Mouse (Mus musculus) kidney, adult 2 months (tissue): ENCODE measurements at regions not wholly inside any gene's neighbourhood (a gene's known extent, or its start where the extent isn't known, plus 50 kb on each side); places are given as distances from the start of the nearest gene placed in this dataset.

ENCODE experiments used
- DNase-seq: peaks from one replicate; pipeline ENCODE4 v3.0.0; 2021
- H3K27ac ChIP-seq: fragments of 200-500 bp; 2 replicates; pipeline ENCODE4 v1.5.1; 2012; ENCODE audit warnings: low read depth, low read length, control low read depth, inconsistent platforms; ENCODE audit not compliant: insufficient read depth
- H3K27me3 ChIP-seq: fragments of 200-500 bp; replicated peaks from 2 replicates; pipeline ENCODE4 v1.6.1; 2012; ENCODE audit warnings: mild to moderate bottlenecking, moderate library complexity, low read length, inconsistent platforms; ENCODE audit not compliant: control insufficient read depth, insufficient read depth
- H3K36me3 ChIP-seq: fragments of 200-500 bp; 2 replicates; pipeline ENCODE4 v1.6.1; 2012; ENCODE audit warnings: mild to moderate bottlenecking, moderate library complexity, low read length, inconsistent platforms; ENCODE audit not compliant: control insufficient read depth, insufficient read depth
- H3K4me1 ChIP-seq: fragments of 200-500 bp; 2 replicates; pipeline ENCODE4 v1.6.1; 2011; ENCODE audit warnings: low read length; ENCODE audit not compliant: control insufficient read depth, insufficient read depth
- H3K4me3 ChIP-seq: fragments of 200-500 bp; 2 replicates; pipeline ENCODE4 v1.5.1; 2011; ENCODE audit warnings: mild to moderate bottlenecking, low read depth, low read length, control low read depth; ENCODE audit not compliant: insufficient read depth
- CTCF ChIP-seq: fragments of 200-500 bp; conservative IDR thresholded peaks from 2 replicates; pipeline ENCODE4 v1.5.1; 2011; ENCODE audit warnings: low read depth, mild to moderate bottlenecking, control low read depth, low read length, moderate library complexity, mixed read lengths; ENCODE audit not compliant: insufficient read depth, insufficient read length
- POLR2A ChIP-seq: fragments of 200-500 bp; IDR thresholded peaks from one replicate; pipeline ENCODE4 v1.6.1; 2011; ENCODE audit warnings: low read depth, low read length, control low read depth
- WGBS: fragments of 180-500 bp; shearing (Covaris S2); methylation state at CpG from one replicate; pipeline ENCODE4 v1.1.7; 2018; 5-methylcytosine and 5-hydroxymethylcytosine counted together

DNA sequence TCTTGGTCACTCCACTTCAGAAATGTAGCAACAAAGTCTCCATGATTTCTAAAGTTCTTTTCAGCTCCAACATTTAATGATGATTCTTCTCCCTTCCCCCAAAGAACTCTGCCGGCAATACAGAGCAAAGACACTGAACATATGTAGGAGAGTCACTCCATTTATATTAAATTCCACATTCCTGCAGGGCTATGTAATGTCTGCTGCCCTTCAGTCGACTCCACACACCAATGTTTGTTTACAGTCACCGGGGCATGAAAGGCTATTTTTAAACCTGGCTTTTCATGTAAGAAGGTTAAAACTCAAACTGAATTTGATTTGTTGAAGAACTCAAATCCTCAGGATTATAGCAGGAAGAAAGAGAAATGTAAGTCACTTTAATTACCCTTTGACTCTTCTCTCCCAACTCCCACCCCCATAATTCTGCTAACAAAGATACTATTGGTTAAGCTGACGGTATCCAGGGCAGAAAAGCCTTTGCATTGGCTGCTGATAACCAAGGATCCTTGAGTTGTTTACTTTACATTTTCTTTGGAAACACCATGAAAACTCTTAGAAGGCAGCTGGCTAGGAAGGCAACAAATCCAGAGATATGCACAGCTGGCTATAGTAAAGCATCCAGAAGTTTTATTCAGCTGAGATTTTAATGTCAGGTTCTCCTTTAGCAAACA is 360.6 kb downstream of the Gsdmc2 start:
- peak overlapping the region; percentile 71; the same call in 1 of the 2 replicates for H3K27ac ChIP-seq

DNA sequence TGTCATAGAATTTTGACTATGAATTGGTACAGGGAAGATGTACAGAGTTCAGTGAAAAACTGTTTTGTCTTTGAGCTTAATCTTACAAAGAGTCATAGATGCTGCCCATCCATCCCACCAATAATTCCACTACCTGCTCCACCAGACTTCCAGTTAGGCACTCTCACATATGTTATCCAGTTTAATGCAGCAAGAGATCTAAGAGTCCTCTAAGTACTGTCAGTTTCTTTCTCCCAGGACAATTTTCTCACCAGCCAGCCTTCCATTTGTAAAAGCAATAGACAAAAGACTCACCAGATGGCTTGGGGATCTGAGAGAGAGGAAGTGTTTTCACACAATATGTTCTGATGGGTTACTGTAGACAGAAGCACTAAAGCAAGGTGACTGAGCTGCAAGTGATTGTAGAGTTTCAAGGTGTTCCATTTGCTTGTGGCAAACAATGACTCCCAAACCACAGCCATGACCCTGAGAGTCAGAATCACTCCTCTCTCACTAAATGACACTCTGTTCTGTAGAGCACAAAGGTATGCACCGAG is 365.6 kb downstream of the Gsdmc2 start:
- no peak for TF ChIP-seq CTCF
- TF ChIP-seq POLR2A, result no peak
- H3K27ac ChIP-seq, result no peak overlapping the region
- peak; percentile 2 for DNase-seq
- no peaks in the 10 kb centered on the region for H3K27me3 ChIP-seq
- no peak overlapping the region for H3K4me3 ChIP-seq
- H3K4me1 ChIP-seq, result no peaks in the 10 kb centered on the region
- H3K36me3 ChIP-seq, result no peaks in the 10 kb centered on the region
- 47% methylated on average over 1 of the region's 1 CpGs for WGBS

More for the DNA sequence above, 360.6 kb downstream of the Gsdmc2 start:
- Histone ChIP-seq H3K4me1 (no peaks in the 10 kb centered on the region), H3K4me3 (no peak overlapping the region), H3K36me3 (no peaks in the 10 kb centered on the region), H3K27me3 (no peaks in the 10 kb centered on the region)
- 10% methylated on average over 4 of the region's 4 CpGs for WGBS
- TF ChIP-seq CTCF, result no peak
- TF ChIP-seq POLR2A, result no peak
- peak; percentile 47 for DNase-seq

DNA sequence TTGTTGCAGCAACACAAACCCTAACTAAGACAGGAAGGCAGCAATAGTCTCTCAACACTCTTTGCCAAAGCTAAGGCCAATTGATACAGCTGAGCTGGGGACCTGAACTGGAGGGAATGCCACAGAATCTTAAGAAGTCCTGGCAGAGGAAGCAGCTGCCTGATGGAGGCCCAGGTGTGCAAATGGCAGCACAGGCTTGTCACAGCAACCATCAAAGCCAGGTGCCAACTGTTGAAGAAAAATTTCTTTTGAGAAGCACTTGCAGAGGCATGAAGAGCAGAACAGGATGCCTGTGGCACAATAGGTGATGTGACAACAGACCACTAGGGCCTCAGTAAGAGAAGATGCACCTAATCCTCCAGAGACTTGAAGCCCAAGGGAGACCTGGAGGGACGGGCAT is 378.1 kb downstream of the Gsdmc2 start:
- Histone ChIP-seq H3K36me3 (no peaks in the 10 kb centered on the region), H3K27ac (no peak overlapping the region), H3K4me3 (no peak overlapping the region), H3K27me3 (no peaks in the 10 kb centered on the region), H3K4me1 (no peaks in the 10 kb centered on the region)
- TF ChIP-seq POLR2A (no peak), CTCF (no peak)
- WGBS, result 77% methylated on average over 1 of the region's 1 CpGs
- no peak for DNase-seq

GRCm38 (mm10) chr15:63452529-63452928 is 392.4 kb downstream of the Gsdmc2 start:
- Histone ChIP-seq H3K4me1 (no peaks in the 10 kb centered on the region), H3K36me3 (no peaks in the 10 kb centered on the region), H3K4me3 (no peak overlapping the region), H3K27ac (no peak overlapping the region), H3K27me3 (no peaks in the 10 kb centered on the region; the same call in 1 of the 2 replicates)
- DNase-seq, result no peak
- TF ChIP-seq CTCF (no peak), POLR2A (no peak)
- WGBS, result 84% methylated on average over 3 of the region's 3 CpGs

GRCm38 (mm10) chr15:63446288-63446687 is 398.7 kb downstream of the Gsdmc2 start:
- no peak for TF ChIP-seq POLR2A
- TF ChIP-seq CTCF, result no peak
- DNase-seq, result no peak
- Histone ChIP-seq H3K4me1 (no peaks in the 10 kb centered on the region), H3K36me3 (no peaks in the 10 kb centered on the region), H3K4me3 (no peak overlapping the region), H3K27ac (no peak overlapping the region), H3K27me3 (no peaks in the 10 kb centered on the region; the same call in 1 of the 2 replicates)
- 54% methylated on average over 4 of the region's 4 CpGs for WGBS

DNA sequence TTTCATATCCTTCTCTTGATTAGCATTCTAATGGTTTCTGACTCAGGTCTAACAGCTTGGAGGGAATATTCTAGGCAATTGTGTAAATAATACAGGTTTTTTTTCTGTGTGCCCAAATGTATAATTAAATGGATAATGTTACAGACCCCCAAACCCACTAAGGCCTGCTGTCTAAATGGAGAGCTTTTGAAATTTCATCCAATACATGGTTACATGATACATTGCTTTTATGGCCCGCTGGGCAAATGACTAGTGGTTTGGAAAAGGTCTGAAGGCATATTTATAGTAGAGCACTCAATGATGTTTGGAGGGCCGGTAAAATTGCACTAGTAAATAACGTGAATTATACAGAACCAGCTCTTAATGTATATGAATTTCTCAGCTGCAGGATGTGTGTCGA is 400.0 kb downstream of the Gsdmc2 start:
- DNase-seq, result no peak
- Histone ChIP-seq H3K27me3 (no peaks in the 10 kb centered on the region; the same call in 1 of the 2 replicates), H3K4me1 (no peaks in the 10 kb centered on the region), H3K27ac (no peak overlapping the region), H3K4me3 (no peak overlapping the region), H3K36me3 (no peaks in the 10 kb centered on the region)
- 52% methylated on average over 4 of the region's 4 CpGs for WGBS
- TF ChIP-seq CTCF (no peak), POLR2A (no peak)

DNA sequence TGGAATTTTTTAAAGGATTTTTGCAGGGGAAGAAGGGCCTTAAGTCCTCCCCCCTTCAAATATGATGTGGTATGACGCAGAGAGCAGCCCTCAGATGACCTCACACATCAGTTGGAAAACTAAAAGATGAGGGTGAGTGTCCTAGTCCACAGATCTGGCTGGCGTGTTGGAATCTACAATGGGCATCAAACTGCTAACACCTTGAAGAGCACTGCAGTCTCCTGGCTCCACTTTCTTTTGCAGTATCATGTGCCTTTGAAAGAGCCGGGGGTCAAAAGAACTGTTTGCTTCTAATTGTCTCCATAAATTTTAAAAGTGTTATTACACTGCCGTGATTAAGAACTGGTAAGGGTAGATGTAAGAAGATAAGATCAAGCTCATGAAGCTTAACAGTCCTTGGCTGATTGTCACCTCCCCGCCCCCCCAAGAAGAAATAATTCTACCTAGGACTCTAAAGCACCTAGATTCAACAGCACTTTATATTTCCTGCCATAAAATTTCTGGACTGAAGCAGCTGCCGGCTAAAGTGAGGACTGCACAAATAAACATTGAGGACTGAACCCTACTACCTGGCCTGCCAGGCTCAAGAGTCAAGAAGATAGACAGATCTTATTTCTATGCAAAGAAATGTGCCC is 402.7 kb downstream of the Gsdmc2 start:
- Histone ChIP-seq H3K27me3 (no peaks in the 10 kb centered on the region), H3K27ac (no peak overlapping the region), H3K4me1 (no peaks in the 10 kb centered on the region), H3K36me3 (no peaks in the 10 kb centered on the region), H3K4me3 (no peak overlapping the region)
- no peak for DNase-seq
- TF ChIP-seq CTCF (no peak), POLR2A (no peak)
- 47% methylated on average over 6 of the region's 6 CpGs for WGBS
